Mouse (Mus musculus): ENCODE results near the gene Bckdhb. TPM values are rescaled to one million over a fixed set of nuclear protein-coding genes. Genes with fewer than 3 reads are reported as not detected.
"Not testable (repeated sequence)": the region's sequence is repeated elsewhere in the genome, so short reads cannot be mapped to it uniquely, and the experiment has no call there.

Bckdhb gene
- total RNA-seq, 2 experiments from 2014 or later = 44.4 to 55.9 TPM

GRCm38 (mm10) chr9:83962098-83963086 lies 37.4 kb downstream of the Bckdhb start:
- peak; percentile 29 for DNase-seq (ENCODE audit: low spot score)

GRCm38 (mm10) chr9:83963296-83963695 lies 38.4 kb downstream of the Bckdhb start:
- no peak for DNase-seq (ENCODE audit: low spot score)

GRCm38 (mm10) chr9:83964376-83964775 lies 39.4 kb downstream of the Bckdhb start:
- DNase-seq (ENCODE audit: low spot score) = no peak

- DNase-seq (ENCODE audit: low spot score) = no peak
Observed at GRCm38 (mm10) chr9:83967439-83968050, 42.6 kb downstream of the Bckdhb start.

- DNase-seq (ENCODE audit: low spot score) = peak; percentile 24
Observed at GRCm38 (mm10) chr9:83969326-83969725, 44.4 kb downstream of the Bckdhb start.

GRCm38 (mm10) chr9:83973467-83973866 lies 48.5 kb downstream of the Bckdhb start:
- no peak for DNase-seq (ENCODE audit: low spot score)

GRCm38 (mm10) chr9:83975811-83976210 lies 50.9 kb downstream of the Bckdhb start:
- no peak for DNase-seq (ENCODE audit: low spot score)

GRCm38 (mm10) chr9:83981234-83981633 lies 56.3 kb downstream of the Bckdhb start:
- DNase-seq (ENCODE audit: low spot score) = no peak

- DNase-seq (ENCODE audit: low spot score) = no peak
Observed at GRCm38 (mm10) chr9:84008961-84009360, 84.0 kb downstream of the Bckdhb start.

GRCm38 (mm10) chr9:84011146-84011545 lies 86.2 kb downstream of the Bckdhb start:
- DNase-seq (ENCODE audit: low spot score) = no peak

- DNase-seq (ENCODE audit: low spot score) = not testable (repeated sequence)
Observed at GRCm38 (mm10) chr9:84018141-84018540, 93.2 kb downstream of the Bckdhb start.

- peak; percentile 7 for DNase-seq (ENCODE audit: low spot score)
Observed at GRCm38 (mm10) chr9:84019627-84020026, 94.7 kb downstream of the Bckdhb start.

GRCm38 (mm10) chr9:84021189-84021588 lies 96.2 kb downstream of the Bckdhb start:
- DNase-seq (ENCODE audit: low spot score) = no peak

- no peak for DNase-seq (ENCODE audit: low spot score)
Observed at GRCm38 (mm10) chr9:84028120-84028519, 103.2 kb downstream of the Bckdhb start.

GRCm38 (mm10) chr9:84030691-84031290 lies 105.8 kb downstream of the Bckdhb start:
- no peak for DNase-seq (ENCODE audit: low spot score)

GRCm38 (mm10) chr9:84031406-84031805 lies 106.5 kb downstream of the Bckdhb start:
- DNase-seq (ENCODE audit: low spot score) = no peak

- DNase-seq (ENCODE audit: low spot score) = peak; percentile 20
Observed at GRCm38 (mm10) chr9:84032669-84033341, 107.9 kb downstream of the Bckdhb start.

GRCm38 (mm10) chr9:84036046-84036445 lies 111.1 kb downstream of the Bckdhb start:
- DNase-seq (ENCODE audit: low spot score) = no peak

GRCm38 (mm10) chr9:84037224-84037623 lies 112.3 kb downstream of the Bckdhb start:
- DNase-seq (ENCODE audit: low spot score) = no peak

GRCm38 (mm10) chr9:84038946-84039345 lies 114.0 kb downstream of the Bckdhb start:
- no peak for DNase-seq (ENCODE audit: low spot score)

- DNase-seq (ENCODE audit: low spot score) = no peak
Observed at GRCm38 (mm10) chr9:84040376-84040775, 115.4 kb downstream of the Bckdhb start.
